Mouse (Mus musculus): ENCODE measurements around the gene Hspa12a. TPM values are rescaled to one million over a fixed set of nuclear protein-coding genes. Genes with fewer than 3 reads are reported as not detected.

Hspa12a gene
- polyA plus RNA-seq (2014; fragmentation: Nextera tagmentation; extraction: Ambion mirVana), result 31.9 and 35.2 TPM in 2 replicates

GRCm38 (mm10) chr19:58942841-58943828, at the start of gene Hspa12a, which contains the start of gene Eno4:
Hspa12a (minus strand) TSS chr19:58943654.
Eno4 (plus strand) TSS chr19:58943425.
- peak; percentile 96 for ATAC-seq (ENCODE audit: low FRiP score, low TSS enrichment)
- H3K4me3 ChIP-seq (replicated peaks; ENCODE audit: low read depth, low read length), result peak within 1 kb of the TSS; percentile 62
- H3K9me3 ChIP-seq (ENCODE audit: control insufficient read depth, low read length), result no peaks in the 10 kb centered on the region
- under 1% methylated on average over 60 of the region's 65 CpGs for WGBS
- DNase-seq, result peak; percentile 97
- H3K27me3 ChIP-seq (ENCODE audit: control insufficient read depth, insufficient read depth, low read length), result peaks cover 19% of the 10 kb centered on the region; the same call in 1 of the 2 replicates
- peaks cover 10% of the 10 kb centered on the region for H3K4me1 ChIP-seq (ENCODE audit: control insufficient read depth, insufficient read depth, low read length)
- H3K4me2 ChIP-seq (ENCODE audit: low read length), result peak within 1 kb of the TSS; percentile 93
- H3K27ac ChIP-seq (replicated peaks; ENCODE audit: low read depth, low read length), result peak within 1 kb of the TSS; percentile 47
- peak within 1 kb of the TSS; percentile 79 for H3K9ac ChIP-seq (replicated peaks; ENCODE audit: low read length)
- H3K36me3 ChIP-seq (ENCODE audit: control insufficient read depth, insufficient read depth, low read length), result no peaks in the 10 kb centered on the region

DNA sequence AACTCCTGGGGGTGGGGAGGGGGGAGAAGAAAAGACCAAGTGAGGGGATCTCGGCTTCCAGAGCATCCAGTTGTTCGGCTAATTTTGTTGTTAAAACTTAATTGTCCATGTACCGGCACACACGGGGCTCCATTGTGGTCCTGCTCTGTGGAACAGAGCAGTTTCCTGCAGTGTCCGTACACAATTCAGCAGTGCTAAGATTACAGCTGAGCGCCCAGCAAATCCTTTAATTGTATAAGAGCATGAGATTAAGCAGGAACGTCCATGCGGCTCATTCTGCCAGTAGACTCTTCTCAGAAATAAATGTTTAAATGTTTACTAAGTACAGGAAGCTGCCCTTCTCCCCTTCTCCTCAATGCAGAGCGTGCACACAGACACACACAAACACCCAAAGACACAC, 38.1 kb upstream of the Hspa12a start:
- H3K9ac ChIP-seq (replicated peaks; ENCODE audit: low read length), result no peak overlapping the region
- DNase-seq (peak; percentile 39), ATAC-seq (ENCODE audit: low FRiP score, low TSS enrichment) (no peak)
- no peak overlapping the region for H3K4me3 ChIP-seq (replicated peaks; ENCODE audit: low read depth, low read length)
- WGBS, result 7% methylated on average over 9 of the region's 9 CpGs
- no peaks in the 10 kb centered on the region for H3K36me3 ChIP-seq (ENCODE audit: control insufficient read depth, insufficient read depth, low read length)
- H3K4me2 ChIP-seq (ENCODE audit: low read length), result no peak overlapping the region
- H3K27ac ChIP-seq (replicated peaks; ENCODE audit: low read depth, low read length), result no peak overlapping the region
- H3K27me3 ChIP-seq (ENCODE audit: control insufficient read depth, insufficient read depth, low read length), result peaks cover 69% of the 10 kb centered on the region
- H3K9me3 ChIP-seq (ENCODE audit: control insufficient read depth, low read length), result no peaks in the 10 kb centered on the region
- H3K4me1 ChIP-seq (ENCODE audit: control insufficient read depth, insufficient read depth, low read length), result peaks cover 8% of the 10 kb centered on the region; the same call in 1 of the 2 replicates

DNA sequence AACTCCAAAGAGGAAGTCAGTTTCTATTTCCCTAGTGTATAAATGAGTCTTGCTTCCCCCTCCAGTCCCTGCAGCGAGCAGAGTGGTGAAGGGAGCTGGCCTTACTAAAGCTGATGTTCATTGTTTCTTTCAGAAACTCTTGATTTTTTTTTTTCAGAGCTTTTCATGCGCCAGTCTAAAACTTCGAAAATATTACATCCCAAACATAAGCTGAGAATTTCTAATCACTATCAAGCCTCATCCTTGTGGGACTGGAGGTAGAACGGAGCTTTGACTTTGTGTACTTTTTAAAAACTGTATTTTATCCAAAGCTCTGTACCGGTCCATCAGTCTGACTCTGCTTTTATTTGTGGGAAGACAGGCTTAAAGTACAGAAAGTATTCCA, 36.6 kb upstream of the Hspa12a start:
- 21% methylated on average over 5 of the region's 5 CpGs for WGBS
- H3K27ac ChIP-seq (replicated peaks; ENCODE audit: low read depth, low read length), result no peak overlapping the region
- H3K9me3 ChIP-seq (ENCODE audit: control insufficient read depth, low read length), result no peaks in the 10 kb centered on the region
- no peak for ATAC-seq (ENCODE audit: low FRiP score, low TSS enrichment)
- H3K4me3 ChIP-seq (replicated peaks; ENCODE audit: low read depth, low read length), result no peak overlapping the region
- peak overlapping the region; percentile 17 for H3K4me2 ChIP-seq (ENCODE audit: low read length)
- H3K36me3 ChIP-seq (ENCODE audit: control insufficient read depth, insufficient read depth, low read length), result no peaks in the 10 kb centered on the region
- no peak for DNase-seq
- H3K9ac ChIP-seq (replicated peaks; ENCODE audit: low read length), result no peak overlapping the region
- peaks cover 70% of the 10 kb centered on the region for H3K27me3 ChIP-seq (ENCODE audit: control insufficient read depth, insufficient read depth, low read length)
- H3K4me1 ChIP-seq (ENCODE audit: control insufficient read depth, insufficient read depth, low read length), result peaks cover 8% of the 10 kb centered on the region; the same call in 1 of the 2 replicates

DNA sequence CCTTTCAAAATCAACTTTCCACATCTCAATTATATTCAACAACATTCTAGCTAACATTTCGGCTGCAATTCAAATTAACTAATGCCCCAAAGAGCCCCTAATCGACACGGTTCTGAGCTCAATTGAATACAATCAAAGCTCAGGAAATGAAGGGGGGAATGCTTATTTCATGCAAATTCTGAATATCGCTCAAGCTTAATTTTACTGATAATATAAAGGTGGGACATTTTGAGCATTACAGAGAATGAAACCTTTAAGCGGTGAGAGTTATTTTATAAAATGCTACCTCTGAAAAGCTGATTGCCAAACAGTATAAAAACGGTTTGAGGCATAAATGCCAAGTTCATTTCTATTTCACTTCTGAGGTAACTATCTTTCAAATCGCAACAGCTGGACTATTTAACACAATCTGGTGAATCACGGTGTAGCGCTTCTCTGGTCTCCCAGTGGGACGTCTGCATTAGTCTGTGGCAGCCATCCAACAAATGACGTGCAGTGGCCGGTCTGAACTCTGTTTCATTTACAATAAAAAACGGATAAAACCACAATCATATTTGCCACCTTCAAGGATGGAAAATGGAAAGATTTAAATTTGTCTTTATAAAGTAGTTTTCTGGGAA, 36.1 kb upstream of the Hspa12a start:
- Histone ChIP-seq H3K36me3 (ENCODE audit: control insufficient read depth, insufficient read depth, low read length) (no peaks in the 10 kb centered on the region), H3K27ac (replicated peaks; ENCODE audit: low read depth, low read length) (no peak overlapping the region), H3K9ac (replicated peaks; ENCODE audit: low read length) (no peak overlapping the region), H3K4me2 (ENCODE audit: low read length) (peak overlapping the region; percentile 17), H3K9me3 (ENCODE audit: control insufficient read depth, low read length) (no peaks in the 10 kb centered on the region), H3K4me3 (replicated peaks; ENCODE audit: low read depth, low read length) (no peak overlapping the region), H3K27me3 (ENCODE audit: control insufficient read depth, insufficient read depth, low read length) (peaks cover 74% of the 10 kb centered on the region), H3K4me1 (ENCODE audit: control insufficient read depth, insufficient read depth, low read length) (peaks cover 8% of the 10 kb centered on the region; the same call in 1 of the 2 replicates)
- 12% methylated on average over 13 of the region's 13 CpGs for WGBS
- ATAC-seq (ENCODE audit: low FRiP score, low TSS enrichment) (no peak), DNase-seq (peak; percentile 82)

DNA sequence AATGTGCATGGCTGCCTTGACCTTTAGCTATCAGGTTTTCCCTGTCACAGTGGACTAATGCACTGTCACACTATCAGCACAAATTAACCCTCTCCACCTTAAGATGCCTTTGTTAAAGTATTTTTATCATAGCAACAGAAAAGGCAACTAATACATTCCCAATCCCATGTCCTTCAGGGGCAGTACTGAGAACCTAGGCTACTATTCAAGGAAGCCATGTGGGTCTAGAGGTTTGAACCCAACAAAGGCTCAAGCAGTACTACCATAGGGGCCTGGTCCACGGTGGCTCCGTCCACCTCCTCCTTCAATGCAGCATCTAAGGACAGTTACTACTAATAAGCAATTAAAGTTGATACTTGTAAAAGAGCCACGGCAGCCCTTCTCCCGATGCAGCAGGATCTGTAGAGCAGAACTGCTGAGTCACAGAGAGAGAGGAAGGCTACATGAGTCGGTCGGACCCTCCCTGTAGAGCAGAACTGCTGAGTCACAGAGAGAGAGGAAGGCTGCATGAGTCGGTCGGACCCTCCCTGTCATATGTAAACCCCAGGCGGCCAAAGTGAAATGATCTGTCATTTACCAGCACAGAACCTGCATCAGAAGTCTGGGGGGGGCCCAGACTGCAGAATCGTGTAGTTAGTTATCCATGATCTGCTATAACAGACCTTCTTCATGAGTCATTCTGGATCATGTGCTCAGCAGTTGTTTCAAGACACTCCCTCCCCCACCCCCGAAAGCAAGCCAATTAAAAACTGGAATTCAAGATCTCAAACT, 35.1 kb upstream of the Hspa12a start:
- Histone ChIP-seq H3K9me3 (ENCODE audit: control insufficient read depth, low read length) (no peaks in the 10 kb centered on the region), H3K4me1 (ENCODE audit: control insufficient read depth, insufficient read depth, low read length) (peaks cover 8% of the 10 kb centered on the region; the same call in 1 of the 2 replicates), H3K36me3 (ENCODE audit: control insufficient read depth, insufficient read depth, low read length) (no peaks in the 10 kb centered on the region), H3K9ac (replicated peaks; ENCODE audit: low read length) (no peak overlapping the region), H3K4me3 (replicated peaks; ENCODE audit: low read depth, low read length) (no peak overlapping the region), H3K27me3 (ENCODE audit: control insufficient read depth, insufficient read depth, low read length) (peaks cover 69% of the 10 kb centered on the region), H3K27ac (replicated peaks; ENCODE audit: low read depth, low read length) (no peak overlapping the region), H3K4me2 (ENCODE audit: low read length) (peak overlapping the region; percentile 13; the same call in 1 of the 2 replicates)
- DNase-seq (peak; percentile 28), ATAC-seq (ENCODE audit: low FRiP score, low TSS enrichment) (no peak; the same call in 1 of the 2 replicates)
- 46% methylated on average over 11 of the region's 11 CpGs for WGBS

DNA sequence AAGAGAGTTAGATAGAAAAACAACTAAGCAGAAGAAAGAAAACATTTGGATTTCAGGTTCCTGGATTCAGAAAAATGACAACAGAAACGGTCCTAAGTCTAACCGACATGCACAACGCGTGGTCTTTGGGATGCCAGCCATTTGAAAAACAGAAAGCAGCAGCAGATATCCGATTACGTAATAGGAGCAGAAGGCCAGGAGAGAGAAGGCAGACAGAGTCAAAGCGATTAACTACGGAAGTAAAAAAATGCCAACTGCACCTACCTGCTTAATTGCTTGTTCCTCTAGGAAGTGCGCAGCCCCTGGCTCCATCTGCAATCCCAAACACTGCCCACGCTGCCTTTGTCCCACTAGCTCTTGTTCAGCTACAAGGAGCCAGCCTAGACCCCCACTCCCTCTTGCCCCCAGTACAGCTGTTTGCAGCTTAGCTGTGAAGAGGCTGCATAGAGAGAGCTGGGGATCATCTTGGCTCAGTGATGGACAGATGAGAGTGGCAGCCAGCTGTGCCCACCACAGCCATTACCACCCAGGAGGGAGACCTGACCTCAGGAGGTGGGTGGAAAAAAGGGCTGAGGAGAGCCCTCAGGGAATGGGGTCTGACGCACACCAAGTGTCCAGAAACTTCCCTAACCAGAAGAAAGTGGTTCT, 31.9 kb upstream of the Hspa12a start:
- DNase-seq, result no peak
- H3K4me1 ChIP-seq (ENCODE audit: control insufficient read depth, insufficient read depth, low read length), result peaks cover 8% of the 10 kb centered on the region; the same call in 1 of the 2 replicates
- 83% methylated on average over 11 of the region's 11 CpGs for WGBS
- H3K27ac ChIP-seq (replicated peaks; ENCODE audit: low read depth, low read length), result no peak overlapping the region
- ATAC-seq (ENCODE audit: low FRiP score, low TSS enrichment), result no peak
- no peak overlapping the region for H3K9ac ChIP-seq (replicated peaks; ENCODE audit: low read length)
- H3K9me3 ChIP-seq (ENCODE audit: control insufficient read depth, low read length), result no peaks in the 10 kb centered on the region
- no peaks in the 10 kb centered on the region for H3K36me3 ChIP-seq (ENCODE audit: control insufficient read depth, insufficient read depth, low read length)
- no peak overlapping the region for H3K4me3 ChIP-seq (replicated peaks; ENCODE audit: low read depth, low read length)
- peaks cover 69% of the 10 kb centered on the region for H3K27me3 ChIP-seq (ENCODE audit: control insufficient read depth, insufficient read depth, low read length)
- H3K4me2 ChIP-seq (ENCODE audit: low read length), result no peak overlapping the region

- 57% methylated on average over 8 of the region's 8 CpGs for WGBS
- Histone ChIP-seq H3K4me2 (ENCODE audit: low read length) (no peak overlapping the region), H3K27ac (replicated peaks; ENCODE audit: low read depth, low read length) (no peak overlapping the region), H3K27me3 (ENCODE audit: control insufficient read depth, insufficient read depth, low read length) (peaks cover 74% of the 10 kb centered on the region), H3K9ac (replicated peaks; ENCODE audit: low read length) (no peak overlapping the region), H3K36me3 (ENCODE audit: control insufficient read depth, insufficient read depth, low read length) (no peaks in the 10 kb centered on the region), H3K4me1 (ENCODE audit: control insufficient read depth, insufficient read depth, low read length) (peaks cover 3% of the 10 kb centered on the region; the same call in 1 of the 2 replicates), H3K9me3 (ENCODE audit: control insufficient read depth, low read length) (no peaks in the 10 kb centered on the region), H3K4me3 (replicated peaks; ENCODE audit: low read depth, low read length) (no peak overlapping the region)
- ATAC-seq (ENCODE audit: low FRiP score, low TSS enrichment) (no peak), DNase-seq (no peak)
These were observed 30.7 kb upstream of the Hspa12a start for GRCm38 (mm10) chr19:58974126-58974525.

- ATAC-seq (ENCODE audit: low FRiP score, low TSS enrichment) (no peak), DNase-seq (no peak)
- Histone ChIP-seq H3K36me3 (ENCODE audit: control insufficient read depth, insufficient read depth, low read length) (no peaks in the 10 kb centered on the region), H3K4me3 (replicated peaks; ENCODE audit: low read depth, low read length) (no peak overlapping the region), H3K4me1 (ENCODE audit: control insufficient read depth, insufficient read depth, low read length) (no peaks in the 10 kb centered on the region), H3K9ac (replicated peaks; ENCODE audit: low read length) (no peak overlapping the region), H3K9me3 (ENCODE audit: control insufficient read depth, low read length) (no peaks in the 10 kb centered on the region), H3K27me3 (ENCODE audit: control insufficient read depth, insufficient read depth, low read length) (peaks cover 69% of the 10 kb centered on the region), H3K4me2 (ENCODE audit: low read length) (no peak overlapping the region), H3K27ac (replicated peaks; ENCODE audit: low read depth, low read length) (no peak overlapping the region)
- WGBS, result 91% methylated on average over 13 of the region's 13 CpGs
These were observed 27.4 kb upstream of the Hspa12a start for GRCm38 (mm10) chr19:58970826-58971225.
